Mouse (Mus musculus) lung, postnatal 10 days (tissue): ENCODE measurements around the gene Sp2.
A peak's percentile ranks its signal among the peaks of the same experiment; 100 is the strongest.

Experiments used
- DNase-seq: peaks from one replicate; pipeline ENCODE4 v3.0.0; 2021

The Sp2 gene

DNA sequence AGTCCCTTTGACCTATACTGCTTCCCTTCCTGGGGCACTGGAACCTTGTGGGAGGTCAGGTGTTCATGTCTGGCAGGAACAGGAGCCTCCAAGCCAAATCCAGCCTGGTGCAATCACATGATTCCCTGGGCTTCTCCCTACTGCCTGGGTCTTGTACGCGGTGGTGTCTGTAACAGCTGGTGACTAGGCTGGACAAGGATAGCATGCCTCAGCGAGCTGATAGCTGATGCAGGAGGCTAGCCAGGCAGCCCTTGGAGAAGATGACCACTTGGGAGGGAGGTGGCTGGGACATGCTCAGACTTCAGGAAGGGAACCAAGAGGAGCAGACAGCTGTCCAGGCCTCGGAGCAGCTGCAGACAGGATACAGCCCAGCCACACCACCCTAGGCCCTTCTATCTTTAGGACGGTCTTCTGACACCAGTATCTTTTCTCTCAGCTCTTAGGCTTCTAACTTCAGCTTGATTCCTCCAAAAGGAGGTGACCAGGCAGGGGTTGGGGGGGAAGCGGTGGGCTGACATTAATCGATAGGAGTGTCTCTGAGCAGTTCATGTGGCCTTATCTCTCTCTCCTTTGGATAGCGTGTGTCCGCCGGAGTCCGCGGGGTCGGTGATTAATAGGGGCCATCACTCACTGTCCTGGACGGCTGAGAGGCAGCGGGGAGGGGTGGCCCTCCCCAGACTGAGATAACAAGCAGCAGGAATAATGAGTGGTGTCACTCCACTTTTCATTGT is 76.2 kb downstream of the Sp2 start:
- DNase-seq = peak; percentile 35
